ENCODE assay signal across 19 mouse cellular contexts in genomic region chr1:121452498-121452897, GRCm38 (mm10). TPM values are rescaled to one million over a fixed set of nuclear protein-coding genes. Genes with fewer than 3 reads are reported as not detected.
DNase-seq lines count a peak whose midpoint lies in the region; ATAC-seq lines count a peak whose summit lies in the region.
"Had no signal": no experiment of that assay in that cellular context is flagged by ENCODE, and none has a peak within 500 bp of the region (broad histone marks: within the 10 kb centered on the region; RNA-seq: fewer than 3 reads in every experiment).

No protein-coding gene starts in this region.

- peak; percentile 14 for DNase-seq in midbrain, embryonic 14.5 days
- DNase-seq in midbrain, embryonic 10.5 days (ENCODE audit: low spot score) = no peak
- DNase-seq in embryonic facial prominence, embryonic 10.5 days (ENCODE audit: low spot score) = no peak
- no peak for DNase-seq in layer of hippocampus, postnatal 10 days (ENCODE audit: low spot score in 2 of 2)
- DNase-seq in thymus, postnatal 10 days (ENCODE audit: low spot score in 2 of 2) = no peak
- DNase-seq in layer of hippocampus, adult 9-11 months = no peak
- DNase-seq: adrenal gland, postnatal 10 days; cerebellum, postnatal 14 days; heart, postnatal 36 days; kidney, adult 18-20 months; lung, adult 2 months; lung, postnatal 4 days; thymus, postnatal 25 days had no signal

- no peak overlapping the region for H3K4me2 ChIP-seq in midbrain, embryonic 14.5 days (ENCODE audit: low read length)
- H3K4me2 ChIP-seq in forebrain, embryonic 13.5 days = no peak overlapping the region
- H3K4me2 ChIP-seq in limb, embryonic 12.5 days = no peak overlapping the region
- H3K4me2 ChIP-seq: heart, embryonic 12.5 days; neural tube, embryonic 13.5 days; stomach, embryonic 15.5 days had no signal

- ATAC-seq in midbrain, embryonic 14.5 days (ENCODE audit: low FRiP score, low TSS enrichment) = no peak
- 0 out of 2 replicates have a peak, but pooled peaks have one; percentile 19 for ATAC-seq in forebrain, embryonic 13.5 days
- no peak for ATAC-seq in limb, embryonic 12.5 days (ENCODE audit: insufficient number of reproducible peaks, insufficient read depth, low FRiP score, low TSS enrichment, low read depth)

- H3K9ac ChIP-seq in midbrain, embryonic 14.5 days (replicated peaks; ENCODE audit: low read length) = 0 out of 2 replicates have a peak overlapping the region, but pooled peaks have one; percentile 20
- H3K9ac ChIP-seq in forebrain, embryonic 13.5 days = no peak overlapping the region
- no peak overlapping the region for H3K9ac ChIP-seq in limb, embryonic 12.5 days (replicated peaks)
- H3K9ac ChIP-seq: heart, embryonic 12.5 days; neural tube, embryonic 13.5 days; stomach, embryonic 15.5 days had no signal

- H3K27ac ChIP-seq in midbrain, embryonic 14.5 days (replicated peaks; ENCODE audit: low read depth, low read length) = peak overlapping the region; percentile 42; the same call in 1 of the 2 replicates
- H3K27ac ChIP-seq in midbrain, embryonic 10.5 days (replicated peaks) = no peak overlapping the region
- peak overlapping the region; percentile 65; the same call in 1 of the 2 replicates for H3K27ac ChIP-seq in embryonic facial prominence, embryonic 10.5 days (replicated peaks)
- peak overlapping the region; percentile 21; the same call in 1 of the 2 replicates for H3K27ac ChIP-seq in forebrain, embryonic 13.5 days
- H3K27ac ChIP-seq in limb, embryonic 12.5 days = peak overlapping the region; percentile 54
- H3K27ac ChIP-seq: left cerebral cortex, adult 2 months; neural tube, embryonic 13.5 days; stomach, embryonic 15.5 days had no signal

- no peak overlapping the region for H3K4me3 ChIP-seq in midbrain, embryonic 14.5 days (replicated peaks; ENCODE audit: low read depth, low read length)
- H3K4me3 ChIP-seq in midbrain, embryonic 10.5 days = no peak overlapping the region
- no peak overlapping the region for H3K4me3 ChIP-seq in embryonic facial prominence, embryonic 10.5 days
- no peak overlapping the region for H3K4me3 ChIP-seq in forebrain, embryonic 13.5 days
- H3K4me3 ChIP-seq in limb, embryonic 12.5 days (replicated peaks) = no peak overlapping the region
- H3K4me3 ChIP-seq: heart, embryonic 12.5 days; left cerebral cortex, adult 2 months; neural tube, embryonic 13.5 days; stomach, embryonic 15.5 days had no signal

- H3K27me3 ChIP-seq in midbrain, embryonic 14.5 days (ENCODE audit: control insufficient read depth, insufficient read depth, low read length) = no peaks in the 10 kb centered on the region
- H3K27me3 ChIP-seq in midbrain, embryonic 10.5 days (ENCODE audit: low read depth, poor library complexity, severe bottlenecking) = no peaks in the 10 kb centered on the region
- no peaks in the 10 kb centered on the region for H3K27me3 ChIP-seq in embryonic facial prominence, embryonic 10.5 days (replicated peaks; ENCODE audit: low read depth, poor library complexity, severe bottlenecking)
- H3K27me3 ChIP-seq in forebrain, embryonic 13.5 days = no peaks in the 10 kb centered on the region
- no peaks in the 10 kb centered on the region for H3K27me3 ChIP-seq in limb, embryonic 12.5 days
- H3K27me3 ChIP-seq: heart, embryonic 12.5 days; neural tube, embryonic 13.5 days; stomach, embryonic 15.5 days had no signal

- peaks cover 29% of the 10 kb centered on the region for H3K36me3 ChIP-seq in midbrain, embryonic 14.5 days (ENCODE audit: control insufficient read depth, insufficient read depth, low read length)
- H3K36me3 ChIP-seq in midbrain, embryonic 10.5 days = peaks cover 40% of the 10 kb centered on the region
- peaks cover 40% of the 10 kb centered on the region for H3K36me3 ChIP-seq in embryonic facial prominence, embryonic 10.5 days (replicated peaks)
- peaks cover 31% of the 10 kb centered on the region for H3K36me3 ChIP-seq in forebrain, embryonic 13.5 days (ENCODE audit: poor library complexity, severe bottlenecking)
- H3K36me3 ChIP-seq in limb, embryonic 12.5 days = peaks cover 49% of the 10 kb centered on the region

- 61% methylated on average over 6 of the region's 6 CpGs for WGBS in midbrain, embryonic 14.5 days
- 84% methylated on average over 6 of the region's 6 CpGs for WGBS in midbrain, embryonic 10.5 days
- WGBS in embryonic facial prominence, embryonic 10.5 days = 69% methylated on average over 6 of the region's 6 CpGs
- WGBS in forebrain, embryonic 13.5 days = 31% methylated on average over 6 of the region's 6 CpGs
- WGBS in limb, embryonic 12.5 days = 46% methylated on average over 6 of the region's 6 CpGs

- no peaks in the 10 kb centered on the region for H3K9me3 ChIP-seq in midbrain, embryonic 14.5 days (ENCODE audit: control insufficient read depth, low read length)
- no peaks in the 10 kb centered on the region for H3K9me3 ChIP-seq in midbrain, embryonic 10.5 days (replicated peaks)
- H3K9me3 ChIP-seq in embryonic facial prominence, embryonic 10.5 days = no peaks in the 10 kb centered on the region
- H3K9me3 ChIP-seq in forebrain, embryonic 13.5 days (replicated peaks) = no peaks in the 10 kb centered on the region
- H3K9me3 ChIP-seq in limb, embryonic 12.5 days = no peaks in the 10 kb centered on the region
- H3K9me3 ChIP-seq: heart, embryonic 12.5 days; neural tube, embryonic 13.5 days; stomach, embryonic 15.5 days had no signal

- no peaks in the 10 kb centered on the region for H3K4me1 ChIP-seq in midbrain, embryonic 14.5 days (ENCODE audit: control insufficient read depth, insufficient read depth, low read length)
- H3K4me1 ChIP-seq in midbrain, embryonic 10.5 days = peaks cover 5% of the 10 kb centered on the region
- H3K4me1 ChIP-seq in embryonic facial prominence, embryonic 10.5 days = peaks cover 11% of the 10 kb centered on the region
- peaks cover 12% of the 10 kb centered on the region for H3K4me1 ChIP-seq in forebrain, embryonic 13.5 days
- H3K4me1 ChIP-seq in limb, embryonic 12.5 days (replicated peaks) = peaks cover 31% of the 10 kb centered on the region
- H3K4me1 ChIP-seq: heart, embryonic 12.5 days had no signal

RNA-seq across cellular contexts. Expression of gene Ccdc93, which starts 21.6 kb away (rescaled TPM):
- 10.6 and 11.5 TPM in 2 replicates for polyA plus RNA-seq in midbrain, embryonic 14.5 days (2014; fragmentation: Nextera tagmentation; extraction: Ambion mirVana)
- 9.9 and 11.1 TPM in 2 replicates for polyA plus RNA-seq in midbrain, embryonic 10.5 days (2016; fragmentation: Nextera tagmentation; extraction: Ambion mirVana)
- 11.2 and 12.7 TPM in 2 replicates for polyA plus RNA-seq in embryonic facial prominence, embryonic 10.5 days (2016; fragmentation: Nextera tagmentation; extraction: Ambion mirVana)
- 10.2 and 11.2 TPM in 2 replicates for polyA plus RNA-seq in forebrain, embryonic 13.5 days (2015; fragmentation: Nextera tagmentation; extraction: Ambion mirVana)
- polyA plus RNA-seq in limb, embryonic 12.5 days (2016; fragmentation: Nextera tagmentation; extraction: Ambion mirVana) = 15.5 and 16.1 TPM in 2 replicates
- 10 to 100 TPM; 35.4 to 37.3 TPM for total RNA-seq in layer of hippocampus, postnatal 10 days (2021)
